Mouse (Mus musculus): ENCODE data around the gene Heyl.

DNA sequence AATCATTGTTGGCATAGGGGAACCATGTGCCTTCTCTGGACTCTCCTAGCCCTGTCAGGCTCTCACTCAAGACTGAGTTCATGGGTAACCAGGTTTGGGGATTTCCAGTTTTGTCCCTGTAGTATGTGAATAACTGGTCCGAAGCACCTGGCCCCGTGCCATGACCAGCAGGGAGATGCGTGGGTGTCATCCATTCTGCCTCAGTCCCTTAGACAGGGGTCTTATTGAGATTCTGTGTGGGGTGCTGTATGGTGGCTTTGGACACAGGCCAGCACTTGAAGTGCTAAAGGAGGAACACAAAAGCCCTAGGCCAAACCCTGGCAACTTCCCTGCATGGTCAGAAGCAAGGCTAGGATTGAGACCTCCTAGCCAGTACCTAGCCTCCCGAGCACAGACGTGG is 18.9 kb downstream of the Heyl start:
- TF ChIP-seq CTCF (IDR thresholded peaks at IDR 0.05; ENCODE audit: low read depth, low read length) (no peak), POLR2A (IDR thresholded peaks at IDR 0.05; ENCODE audit: extremely low read depth, insufficient read depth, low read length) (no peak)
